Mouse (Mus musculus) CH12.LX (cell line): ENCODE data around the gene Rgs16.

Source experiments
- CTCF ChIP-seq, 2 experiments: IDR thresholded peaks in 1 of 2; conservative IDR thresholded peaks in 1 of 2; 2 replicates each; pipeline ENCODE4 v1.5.1; 2011 to 2012; ENCODE audit warnings: low read depth in 2 of 2, low read length in 2 of 2, improper control_type of control experiment in 1 of 2, inconsistent platforms in 1 of 2, mild to moderate bottlenecking in 1 of 2, moderate library complexity in 1 of 2
- POLR2A ChIP-seq: IDR thresholded peaks from 2 replicates; pipeline ENCODE4 v1.6.1; 2011; ENCODE audit warnings: low read depth, mild to moderate bottlenecking, improper control_type of control experiment, low read length
- RCOR1 ChIP-seq: conservative IDR thresholded peaks from 2 replicates; pipeline ENCODE4 v1.6.1; 2012; ENCODE audit warnings: low read depth, mild to moderate bottlenecking, inconsistent platforms, low read length, improper control_type of control experiment
- TCF12 ChIP-seq: IDR thresholded peaks from 2 replicates; pipeline ENCODE4 v1.6.1; 2014; ENCODE audit warnings: low read depth, mild to moderate bottlenecking, inconsistent platforms, low read length, improper control_type of control experiment
- ZNF384 ChIP-seq: IDR thresholded peaks from 2 replicates; pipeline ENCODE4 v1.6.1; 2012; ENCODE audit warnings: low read depth, low read length, improper control_type of control experiment, inconsistent platforms

GRCm38 (mm10) chr1:153790708-153791107 lies 50.6 kb downstream of the Rgs16 start:
- no peak for TF ChIP-seq CTCF (conservative IDR thresholded peaks at IDR 0.05 in 1 of 2, IDR thresholded peaks at IDR 0.05 in 1 of 2; ENCODE audit: low read depth in 2 of 2, low read length in 2 of 2)
- TF ChIP-seq ZNF384, result no peak
- TF ChIP-seq RCOR1, result no peak
- TF ChIP-seq TCF12, result no peak
- no peak for TF ChIP-seq POLR2A
